Mouse (Mus musculus): ENCODE results near the gene Dpm3. TPM values are rescaled to one million over a fixed set of nuclear protein-coding genes. Genes with fewer than 3 reads are reported as not detected.

Dpm3 gene
- total and polyA plus RNA-seq, 3 experiments = 52.7 to 228 (median 74.8) TPM

- TF ChIP-seq ZNF384 (IDR thresholded peaks at IDR 0.05; ENCODE audit: low read depth, low read length) (no peak), ETS1 (conservative IDR thresholded peaks at IDR 0.05; ENCODE audit: low read depth, low read length) (peak; percentile 48), ELF1 (IDR thresholded peaks at IDR 0.05; ENCODE audit: low read depth, low read length) (peak; percentile 88), CHD2 (IDR thresholded peaks at IDR 0.05; ENCODE audit: low read length) (peak; percentile 86), JUND (conservative IDR thresholded peaks at IDR 0.05; ENCODE audit: low read depth, low read length) (no peak), POLR2A (IDR thresholded peaks at IDR 0.05; ENCODE audit: low read depth, low read length) (peak; percentile 82), EP300 (IDR thresholded peaks at IDR 0.05; ENCODE audit: low read length) (no peak; the same call in 1 of the 2 replicates), USF2 (conservative IDR thresholded peaks at IDR 0.05; ENCODE audit: low read depth, low read length) (no peak), MAX (IDR thresholded peaks at IDR 0.05; ENCODE audit: low read length) (peak; percentile 77; the same call in 1 of the 2 replicates)
Observed at GRCm38 (mm10) chr3:89213803-89214530, 45.2 kb upstream of the Dpm3 start (continued).

GRCm38 (mm10) chr3:89214681-89215411 is 44.3 kb upstream of the Dpm3 start, which contains the start of gene Thbs3:
Gene Thbs3 (plus strand): TSS chr3:89215180.
- H3K4me2 ChIP-seq (ENCODE audit: insufficient read depth, low read depth, poor library complexity, severe bottlenecking) = peak within 1 kb of the TSS; percentile 94
- no peaks in the 10 kb centered on the region for H3K27me3 ChIP-seq (replicated peaks)
- peak within 1 kb of the TSS; percentile 90; the same call in 1 of the 2 replicates for H3K9ac ChIP-seq (ENCODE audit: insufficient read depth, low read depth)
- dilution Hi-C loops (cut with MboI; ENCODE audit: extremely low pct_ligation_motif_present, extremely low pct_unique_long_range_greater_than_20kb, low sequenced_read_pairs) (no loop called here), in situ Hi-C loops (cut with MboI; ENCODE audit: low pct_ligation_motif_present, low pct_unique_long_range_greater_than_20kb, low sequenced_read_pairs) (no loop called here)
- H3K79me2 ChIP-seq (replicated peaks; ENCODE audit: control insufficient read depth, extremely low read depth, insufficient read depth, poor library complexity, severe bottlenecking) = peaks cover 14% of the 10 kb centered on the region
- H3K4me3 ChIP-seq (replicated peaks in 1 of 3; ENCODE audit: low read depth in 2 of 3, low read length in 2 of 3, poor library complexity in 1 of 3) = peak within 1 kb of the TSS; percentile 84 to 96 (median 95)
- peaks cover 5 to 33% of the 10 kb centered on the region in 2 experiments; a peak in 3 of 4 replicates for H3K4me1 ChIP-seq (ENCODE audit: control insufficient read depth in 1 of 2, insufficient read depth in 2 of 2)
- H3K36me3 ChIP-seq (replicated peaks in 1 of 2; ENCODE audit: control insufficient read depth in 1 of 2, insufficient read depth in 1 of 2, low read length in 1 of 2) = peaks cover 14 to 34% of the 10 kb centered on the region in 2 experiments
- H3K9me3 ChIP-seq (replicated peaks; ENCODE audit: low read length) = no peaks in the 10 kb centered on the region
- peak within 1 kb of the TSS; percentile 90 for H3K27ac ChIP-seq (ENCODE audit: insufficient read depth, low read depth)
- peak; percentile 54 for DNase-seq (ENCODE audit: extremely low read depth)
- TF ChIP-seq CHD1 (IDR thresholded peaks at IDR 0.05; ENCODE audit: low read depth, low read length) = no peak
- TF ChIP-seq IRF4 (IDR thresholded peaks at IDR 0.05; ENCODE audit: low read depth, low read length) = no peak
- TF ChIP-seq GABPA (IDR thresholded peaks at IDR 0.05; ENCODE audit: insufficient replicate concordance, low read depth, low read length) = no peak
- TF ChIP-seq ETS1 (conservative IDR thresholded peaks at IDR 0.05; ENCODE audit: low read depth, low read length) = no peak
- TF ChIP-seq PAX5 (IDR thresholded peaks at IDR 0.05; ENCODE audit: low read length) = no peak
- 0 out of 2 replicates have a peak, but pooled peaks have one; percentile 31 for TF ChIP-seq MXI1 (IDR thresholded peaks at IDR 0.05; ENCODE audit: low read depth, low read length)
- no peak for TF ChIP-seq POLR2AphosphoS2 (IDR thresholded peaks at IDR 0.05; ENCODE audit: low read depth, low read length)
- peak; percentile 59; the same call in 1 of the 2 replicates for TF ChIP-seq ZNF384 (IDR thresholded peaks at IDR 0.05; ENCODE audit: low read depth, low read length)
- no peak for TF ChIP-seq SMC3 (IDR thresholded peaks at IDR 0.05; ENCODE audit: low read depth, low read length)
- TF ChIP-seq ZMIZ1 (IDR thresholded peaks at IDR 0.05; ENCODE audit: low read depth, low read length) = no peak
- no peak for TF ChIP-seq MEF2A (IDR thresholded peaks at IDR 0.05; ENCODE audit: borderline replicate concordance, low read depth, low read length)
- TF ChIP-seq ZKSCAN1 (IDR thresholded peaks at IDR 0.05; ENCODE audit: borderline replicate concordance, low read depth, low read length) = no peak

All from CH12.LX (cell line).